Mouse (Mus musculus) urinary bladder, adult 18-20 months (tissue): ENCODE results near the gene Adamts16.

ENCODE experiments used
- DNase-seq, 2 experiments: peaks; one replicate each; pipeline ENCODE4 v3.0.0; 2022; ENCODE audit warnings: low spot score in 2 of 2, mixed read lengths in 2 of 2

The Adamts16 gene

DNA sequence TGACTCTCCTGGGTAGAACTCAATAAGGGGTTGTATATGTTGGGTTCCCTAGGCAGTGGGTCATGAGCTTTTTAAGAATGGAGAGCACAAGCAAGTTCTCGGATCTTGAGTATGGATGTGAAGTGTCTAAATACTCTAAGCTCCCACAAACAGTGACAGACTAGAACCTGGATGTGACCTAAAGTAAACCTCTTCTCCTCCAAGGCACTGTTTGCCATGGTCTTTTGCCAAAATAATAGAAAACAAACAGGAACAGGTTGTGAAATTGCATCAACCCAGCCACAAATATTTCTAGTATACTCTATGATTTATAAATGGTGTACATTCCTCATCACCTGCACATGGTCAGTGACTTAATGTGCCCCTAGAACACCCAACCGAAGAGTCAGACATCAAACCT lies 79.0 kb downstream of the Adamts16 start:
- DNase-seq: no peak

DNA sequence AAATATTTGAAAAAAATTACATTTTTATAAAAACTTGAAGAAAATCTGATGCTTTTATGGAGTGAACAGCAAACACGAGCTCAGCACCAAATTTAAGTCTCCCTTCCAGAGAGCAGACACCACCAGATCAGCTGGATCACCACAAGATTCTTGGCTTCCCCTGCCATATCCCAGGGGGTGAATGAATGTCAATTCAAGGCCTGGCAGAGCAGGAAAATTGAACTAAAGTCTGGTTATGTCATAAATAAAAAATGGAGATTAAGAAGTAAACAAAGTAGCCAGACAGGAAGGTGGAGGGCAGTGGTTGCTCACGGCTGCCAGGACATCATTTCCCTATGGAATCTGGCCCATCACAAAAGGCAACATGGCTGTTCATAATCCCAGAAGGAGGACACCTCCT lies 80.3 kb downstream of the Adamts16 start:
- DNase-seq: no peak

GRCm38 (mm10) chr13:70760186-70760585 lies 81.4 kb downstream of the Adamts16 start:
- no peak for DNase-seq

DNA sequence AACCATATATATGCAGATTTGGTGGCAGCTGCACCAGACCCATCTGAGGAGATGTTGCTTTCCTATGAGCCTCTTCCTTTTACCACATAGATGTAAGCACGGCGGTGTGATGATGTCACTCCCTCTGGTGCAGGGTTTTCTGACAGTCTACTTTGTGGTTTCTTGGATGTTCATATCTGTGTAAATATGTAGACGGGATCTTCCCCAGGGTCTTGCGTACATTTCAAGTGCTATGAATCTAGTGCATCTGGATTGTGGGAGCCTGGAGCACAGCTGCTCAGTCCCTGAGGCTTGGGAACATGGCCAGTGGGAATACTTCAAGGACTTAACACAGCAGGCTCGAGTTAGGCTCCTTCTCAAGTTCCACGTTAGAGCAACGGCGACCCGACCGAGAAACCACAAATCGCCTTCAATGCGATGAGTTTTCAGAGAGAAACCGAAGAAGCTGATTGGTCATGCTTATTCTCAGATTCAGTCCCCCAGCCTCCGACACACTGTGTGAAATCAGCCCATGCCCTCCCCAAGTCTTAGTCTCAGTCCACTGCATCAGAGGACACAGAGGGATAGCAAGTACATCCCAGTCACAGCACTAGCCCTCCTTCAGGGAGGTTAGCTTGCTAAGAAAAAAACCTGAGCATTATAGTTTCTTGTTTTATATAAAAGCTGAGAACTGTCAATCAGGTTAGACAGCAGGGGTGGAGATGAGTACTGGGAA lies 95.2 kb downstream of the Adamts16 start:
- DNase-seq: no peak

DNA sequence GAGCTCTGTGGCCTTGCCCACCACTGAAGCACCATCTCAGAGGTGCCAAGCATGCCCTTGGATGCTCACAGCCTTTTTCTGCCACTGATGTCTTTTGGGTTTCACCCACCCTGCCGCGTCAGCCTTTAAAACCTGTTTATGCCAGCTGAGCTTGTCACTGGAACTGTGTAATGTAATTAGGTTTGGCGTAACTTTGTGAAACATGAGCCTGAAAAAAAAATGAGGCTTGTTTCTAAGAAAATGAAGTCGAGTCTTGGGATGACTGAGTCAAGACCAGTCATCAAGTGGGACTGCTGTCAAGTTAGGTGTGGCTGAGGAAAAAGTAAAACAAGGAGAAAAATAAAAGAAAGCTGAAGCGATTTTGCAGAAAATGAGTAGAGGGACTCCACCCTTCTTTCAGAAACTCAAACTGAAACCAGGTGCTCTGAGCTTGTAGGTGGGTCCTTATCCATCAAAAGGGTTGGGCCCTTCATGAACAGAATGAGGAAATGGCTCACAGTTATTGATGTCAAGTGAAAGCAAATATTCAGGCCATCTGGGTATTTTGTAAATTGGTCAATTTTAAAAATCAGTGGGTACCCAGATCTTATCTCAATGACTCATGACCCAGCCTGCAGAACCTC lies 97.1 kb downstream of the Adamts16 start:
- no peak for DNase-seq

DNA sequence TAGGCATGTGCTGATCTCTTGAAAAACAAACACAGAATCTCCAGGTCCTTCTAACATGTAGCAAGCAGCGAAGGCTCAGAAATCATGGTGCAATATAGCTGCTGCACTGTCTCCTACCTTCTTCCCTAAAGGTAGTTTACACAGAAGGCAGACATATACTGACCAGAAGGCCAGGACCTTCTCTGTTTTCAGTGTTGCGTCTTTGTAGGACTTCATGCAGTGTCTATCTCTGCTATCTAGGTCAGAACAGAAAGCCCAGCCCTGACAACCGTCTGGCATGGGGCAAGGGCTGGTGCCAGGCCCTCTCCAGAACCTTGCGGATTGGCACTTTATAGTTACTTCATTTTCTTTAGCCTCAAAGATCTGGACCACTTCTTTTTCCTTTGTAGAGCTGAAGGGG lies 98.9 kb downstream of the Adamts16 start:
- no peak for DNase-seq

- DNase-seq: no peak
These were observed 101.0 kb downstream of the Adamts16 start for GRCm38 (mm10) chr13:70740281-70741240.

DNA sequence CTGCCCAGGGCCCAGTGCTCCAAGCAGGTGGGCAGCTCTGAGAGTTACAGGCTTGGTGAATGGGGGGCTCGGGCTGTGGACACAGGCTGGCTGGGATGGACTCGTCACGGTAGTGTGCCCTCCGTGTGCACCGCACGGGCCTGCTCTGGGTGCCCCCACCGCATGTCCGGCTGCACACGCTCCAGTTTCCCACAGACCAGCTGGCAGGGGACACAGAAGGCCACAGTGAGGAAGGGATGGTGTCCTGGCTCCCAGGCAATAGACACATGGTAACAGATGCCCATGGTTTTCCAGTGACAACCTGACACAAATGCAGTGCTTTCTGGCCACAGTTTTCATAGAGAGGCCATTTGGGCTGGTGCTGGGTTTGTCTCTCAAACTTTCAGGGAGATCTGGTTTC lies 102.8 kb downstream of the Adamts16 start:
- no peak for DNase-seq

DNA sequence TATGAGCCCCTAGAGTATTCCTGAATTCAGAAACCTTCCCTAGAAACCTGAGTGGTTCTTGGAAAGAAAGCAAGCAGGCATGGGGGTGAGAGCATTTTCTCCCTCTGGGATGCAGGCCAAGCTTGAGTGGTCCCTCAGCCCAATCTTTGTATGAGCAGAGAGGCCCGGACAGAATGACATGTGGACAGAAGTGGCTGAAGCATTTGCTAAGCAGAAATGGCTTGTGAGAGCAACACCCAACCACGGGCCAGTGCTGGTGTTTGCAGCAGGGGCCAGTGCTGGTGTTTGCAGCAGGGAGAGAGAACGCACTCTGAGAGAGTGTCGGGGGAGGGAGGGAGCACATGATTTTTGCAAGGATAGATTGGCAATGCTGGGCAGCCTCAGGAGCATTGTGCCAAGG lies 105.2 kb downstream of the Adamts16 start:
- DNase-seq: no peak

DNA sequence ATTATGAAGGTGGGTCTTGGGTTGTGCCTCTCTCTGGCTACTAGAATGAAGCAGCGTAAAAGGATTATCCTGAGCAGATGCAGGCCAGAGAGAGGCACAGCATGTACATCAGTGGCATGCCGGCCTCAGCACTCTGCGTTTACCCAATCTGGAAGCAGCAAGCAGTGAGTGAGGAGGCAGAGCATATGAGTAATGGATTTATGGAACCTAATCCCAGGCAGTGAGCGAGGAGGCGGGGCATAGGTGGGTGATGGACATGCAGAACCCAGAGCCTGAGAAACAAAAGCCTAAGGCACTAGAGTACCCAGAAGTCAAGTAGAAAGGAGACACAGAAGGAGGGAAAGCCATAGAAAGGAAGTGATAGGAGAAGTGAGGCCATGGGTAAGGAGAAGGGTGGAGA lies 107.0 kb downstream of the Adamts16 start:
- no peak for DNase-seq

- no peak for DNase-seq
These were observed 107.7 kb downstream of the Adamts16 start for GRCm38 (mm10) chr13:70733911-70734310.

DNA sequence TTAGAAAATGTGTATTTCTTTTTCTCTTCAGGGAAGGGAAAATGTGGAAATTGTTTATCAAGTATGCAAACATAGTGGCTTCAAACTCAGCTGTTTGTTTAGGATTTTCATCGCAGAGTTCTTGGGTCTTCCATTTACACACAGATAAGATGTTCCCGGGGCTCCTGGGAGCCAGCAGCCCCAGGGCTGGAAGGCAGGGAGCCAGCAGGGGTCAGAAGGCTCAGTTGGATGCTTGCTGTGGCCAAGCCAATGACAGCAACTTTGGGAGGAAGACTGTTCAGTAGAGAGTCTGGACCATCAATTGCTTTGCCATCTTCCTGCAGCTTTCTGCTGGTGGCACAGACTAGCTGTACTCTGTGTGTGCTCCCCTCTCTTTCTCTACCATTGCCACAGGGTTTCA lies 108.4 kb downstream of the Adamts16 start:
- no peak for DNase-seq

DNA sequence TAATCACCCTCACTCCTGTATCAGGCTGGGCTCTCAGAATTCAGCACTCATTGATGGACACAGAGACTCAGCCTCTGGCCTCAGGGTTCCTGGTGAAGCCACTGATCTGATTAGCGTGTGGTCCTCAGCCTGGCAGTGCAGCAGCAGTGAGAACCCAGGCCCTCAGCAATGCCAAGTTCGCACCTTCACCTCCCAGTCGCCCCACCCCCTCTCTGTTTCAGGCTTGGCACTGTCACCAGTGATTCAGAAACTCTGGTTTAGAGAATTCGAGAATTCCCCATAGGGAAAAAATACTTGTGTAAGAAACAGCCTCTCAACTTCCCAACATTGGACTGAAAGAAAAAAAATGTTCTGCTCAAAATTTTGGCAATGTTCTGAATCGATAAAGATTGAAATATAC lies 108.8 kb downstream of the Adamts16 start:
- no peak for DNase-seq

DNA sequence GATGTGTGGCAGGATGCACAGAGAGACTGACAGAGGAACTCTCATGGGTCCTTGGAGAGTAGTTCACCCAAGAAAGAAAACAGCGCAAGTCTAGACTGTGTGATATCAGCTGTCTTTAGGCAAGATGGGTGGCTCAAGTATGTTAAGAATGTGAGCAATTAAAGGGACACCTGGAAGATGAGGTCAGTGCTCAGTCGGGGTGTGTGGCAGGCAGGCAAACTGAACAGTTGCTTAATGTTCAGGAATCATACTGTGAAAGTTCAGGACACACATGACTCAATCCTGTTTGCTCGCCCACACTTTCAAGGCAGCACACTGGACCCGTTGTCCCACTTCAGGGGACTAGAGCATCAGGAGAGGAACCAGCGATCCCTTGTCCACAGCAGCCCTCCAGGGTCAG lies 110.3 kb downstream of the Adamts16 start:
- no peak for DNase-seq

DNA sequence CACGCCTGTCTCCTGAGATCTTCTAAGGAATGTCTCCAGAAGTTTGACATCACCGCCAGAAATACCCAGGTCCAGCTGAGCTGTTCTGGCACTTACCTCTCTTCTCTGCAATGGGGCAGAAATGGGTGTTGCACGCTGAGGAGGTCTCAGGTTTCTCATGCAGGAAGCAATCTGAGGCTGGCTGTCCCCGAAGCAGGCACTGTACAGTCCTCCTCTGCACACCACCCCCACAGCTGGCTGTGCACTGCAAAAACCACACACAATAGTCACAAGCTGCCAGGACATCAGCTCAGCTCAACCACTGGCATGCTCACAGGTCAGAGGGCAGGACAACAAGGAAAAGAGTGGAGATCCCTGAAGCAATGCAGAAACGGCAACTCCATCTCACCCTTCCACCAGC lies 111.6 kb downstream of the Adamts16 start:
- DNase-seq: no peak

- DNase-seq: no peak
These were observed 115.4 kb downstream of the Adamts16 start for GRCm38 (mm10) chr13:70726249-70726648.

GRCm38 (mm10) chr13:70724635-70725034 lies 117.0 kb downstream of the Adamts16 start:
- DNase-seq: no peak

- DNase-seq: no peak
These were observed 117.4 kb downstream of the Adamts16 start for GRCm38 (mm10) chr13:70724108-70724622.

DNA sequence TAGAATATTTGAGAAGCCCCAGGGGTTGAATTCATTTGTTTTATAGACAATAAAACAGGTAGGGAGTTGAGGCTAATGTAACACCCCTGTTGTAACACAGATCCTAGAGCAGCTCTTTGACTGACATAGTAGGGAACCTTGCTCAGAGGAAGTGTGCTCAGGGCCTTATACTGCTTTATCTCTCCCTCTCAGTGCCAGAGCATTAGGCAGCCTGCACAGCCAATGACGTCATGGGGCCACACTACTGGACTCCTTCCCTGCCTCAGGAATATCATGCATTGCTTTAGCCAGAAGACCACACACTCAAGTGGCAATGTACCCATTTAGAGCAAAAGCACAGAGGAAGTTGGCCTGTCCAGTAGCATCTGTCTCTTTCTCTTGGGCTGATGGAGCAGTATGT lies 121.6 kb downstream of the Adamts16 start:
- no peak for DNase-seq

GRCm38 (mm10) chr13:70718814-70719213 lies 122.8 kb downstream of the Adamts16 start:
- no peak for DNase-seq

GRCm38 (mm10) chr13:70716022-70716421 lies 125.6 kb downstream of the Adamts16 start:
- DNase-seq: no peak

- no peak for DNase-seq
These were observed 127.4 kb downstream of the Adamts16 start for GRCm38 (mm10) chr13:70714081-70714775.
